Mouse (Mus musculus) myocyte (in vitro differentiated cells): ENCODE measurements around the gene Rabl6. TPM values are rescaled to one million over a fixed set of nuclear protein-coding genes. Genes with fewer than 3 reads are reported as not detected.

Experiments
- H3K27me3 ChIP-seq: one replicate; pipeline ENCODE4 v1.6.1; 2011; ENCODE audit not compliant: control insufficient read depth, insufficient read depth, insufficient read length
- H3K36me3 ChIP-seq: one replicate; pipeline ENCODE4 v1.6.1; 2011; ENCODE audit not compliant: control insufficient read depth, insufficient read depth
- H3K4me2 ChIP-seq: one replicate; pipeline ENCODE4 v1.6.1; 2011; ENCODE audit warnings: low read depth, control low read depth
- H3K4me3 ChIP-seq: one replicate; pipeline ENCODE4 v1.5.1; 2011; ENCODE audit warnings: mild to moderate bottlenecking, control low read depth, moderate library complexity
- H3K79me2 ChIP-seq: one replicate; pipeline ENCODE4 v1.6.1; 2011; ENCODE audit not compliant: control insufficient read depth, insufficient read depth
- H3ac ChIP-seq: one replicate; pipeline ENCODE4 v1.6.1; 2011; ENCODE audit not compliant: control insufficient read depth, insufficient read length
- CEBPB ChIP-seq: IDR thresholded peaks from 2 replicates; pipeline ENCODE4 v1.6.1; 2011; ENCODE audit warnings: mild to moderate bottlenecking, moderate library complexity; ENCODE audit not compliant: poor library complexity, insufficient read depth, severe bottlenecking
- E2F4 ChIP-seq: IDR thresholded peaks from one replicate; pipeline ENCODE4 v1.6.1; 2011; ENCODE audit warnings: mild to moderate bottlenecking, control low read depth, moderate library complexity; ENCODE audit not compliant: insufficient read depth
- MAX ChIP-seq: IDR thresholded peaks from one replicate; pipeline ENCODE4 v1.6.1; 2011; ENCODE audit warnings: low read depth, mild to moderate bottlenecking, control low read depth
- MYOD1 ChIP-seq, 3 experiments: IDR thresholded peaks; one replicate each; pipeline ENCODE4 v1.6.1; 2011; ENCODE audit warnings: control low read depth in 2 of 3, low read depth in 2 of 3, mild to moderate bottlenecking in 2 of 3, moderate library complexity in 1 of 3; ENCODE audit not compliant: insufficient read length in 2 of 3, control insufficient read depth in 1 of 3
- MYOG ChIP-seq, 3 experiments: IDR thresholded peaks; one replicate each; pipeline ENCODE4 v1.6.1; 2011; ENCODE audit warnings: control low read depth in 2 of 3, low read depth in 2 of 3, mild to moderate bottlenecking in 2 of 3; ENCODE audit not compliant: insufficient read length in 2 of 3, control insufficient read depth in 1 of 3, insufficient read depth in 1 of 3
- POLR2A ChIP-seq: IDR thresholded peaks from one replicate; pipeline ENCODE4 v1.6.1; 2011; ENCODE audit warnings: low read depth, mild to moderate bottlenecking, control low read depth, moderate library complexity; ENCODE audit not compliant: insufficient read length
- POLR2AphosphoS2 ChIP-seq: IDR thresholded peaks from one replicate; pipeline ENCODE4 v1.6.1; 2011; ENCODE audit warnings: low read depth, control low read depth; ENCODE audit not compliant: insufficient read length
- REST ChIP-seq: IDR thresholded peaks from one replicate; pipeline ENCODE4 v1.6.1; 2011; ENCODE audit warnings: mild to moderate bottlenecking, control low read depth, moderate library complexity; ENCODE audit not compliant: insufficient read depth, insufficient read length
- SRF ChIP-seq: IDR thresholded peaks from one replicate; pipeline ENCODE4 v1.6.1; 2011; ENCODE audit warnings: low read depth; ENCODE audit not compliant: control insufficient read depth, insufficient read length
- TCF12 ChIP-seq: IDR thresholded peaks from one replicate; pipeline ENCODE4 v1.6.1; 2011; ENCODE audit warnings: mild to moderate bottlenecking, control low read depth; ENCODE audit not compliant: poor library complexity, insufficient read depth, severe bottlenecking
- TCF3 ChIP-seq: IDR thresholded peaks from one replicate; pipeline ENCODE4 v1.6.1; 2011; ENCODE audit warnings: low read depth, control low read depth; ENCODE audit not compliant: insufficient read length
- USF1 ChIP-seq: IDR thresholded peaks from one replicate; pipeline ENCODE4 v1.6.1; 2011; ENCODE audit warnings: low read depth, mild to moderate bottlenecking, control low read depth, moderate library complexity
- polyA plus RNA-seq: library from polyadenylated mRNA; unstranded; fragments of >200 nt; fragmentation: generic; extraction: Trizol; gene quantifications from one replicate; pipeline ENCODE4 v1.2.1, GENCODE M21; 2012; ENCODE audit warnings: missing spikeins

The Rabl6 gene
- polyA plus RNA-seq, 1 experiment = 76.5 TPM

DNA sequence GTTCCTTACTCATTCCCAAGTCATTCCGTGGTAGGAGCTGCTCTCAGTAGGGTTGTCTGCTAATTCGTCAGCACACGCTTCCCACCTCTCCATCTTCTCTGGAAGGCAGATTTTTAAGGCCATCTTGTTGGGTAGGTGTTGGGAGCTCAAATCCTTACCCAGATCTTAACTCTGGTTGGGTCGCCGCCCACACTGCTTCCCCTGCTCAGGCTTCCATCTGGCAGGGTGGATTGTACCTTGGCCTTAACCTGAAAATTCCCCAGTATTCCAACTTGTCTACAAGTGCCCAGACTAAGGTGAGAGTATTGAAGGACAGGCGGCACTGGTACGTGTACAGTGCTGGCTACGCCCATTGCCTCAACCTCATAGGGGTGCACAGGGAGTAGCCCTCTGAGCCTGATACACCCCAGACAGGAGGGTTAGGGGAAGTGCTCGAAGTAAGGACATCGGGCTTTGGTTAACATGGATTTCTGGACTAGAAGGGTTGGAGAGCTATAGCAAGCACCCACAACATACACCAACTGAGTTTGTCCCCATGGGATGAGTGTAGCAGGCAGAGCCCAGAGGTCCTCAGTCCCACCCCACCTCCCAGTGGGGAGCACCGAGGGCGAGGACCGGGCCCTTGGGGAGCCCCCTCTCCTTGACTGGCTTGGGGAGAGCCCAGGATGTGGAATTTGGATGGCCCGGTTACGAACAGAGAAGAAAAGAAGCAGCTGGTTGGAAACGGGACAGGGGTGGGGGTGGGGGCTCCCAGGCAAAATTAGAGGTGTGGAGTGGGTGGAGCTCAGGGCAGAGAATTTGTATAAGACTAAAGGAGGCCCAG is 32.1 kb downstream of the Rabl6 start:
- peak overlapping the region; percentile 92 for H3K4me2 ChIP-seq
- no peaks in the 10 kb centered on the region for H3K36me3 ChIP-seq
- no peaks in the 10 kb centered on the region for H3K27me3 ChIP-seq
- peak overlapping the region; percentile 68 for H3K4me3 ChIP-seq
- no peak overlapping the region for H3ac ChIP-seq
- peaks cover 5% of the 10 kb centered on the region for H3K79me2 ChIP-seq
- TF ChIP-seq POLR2A (no peak), MAX (no peak), USF1 (no peak)

DNA sequence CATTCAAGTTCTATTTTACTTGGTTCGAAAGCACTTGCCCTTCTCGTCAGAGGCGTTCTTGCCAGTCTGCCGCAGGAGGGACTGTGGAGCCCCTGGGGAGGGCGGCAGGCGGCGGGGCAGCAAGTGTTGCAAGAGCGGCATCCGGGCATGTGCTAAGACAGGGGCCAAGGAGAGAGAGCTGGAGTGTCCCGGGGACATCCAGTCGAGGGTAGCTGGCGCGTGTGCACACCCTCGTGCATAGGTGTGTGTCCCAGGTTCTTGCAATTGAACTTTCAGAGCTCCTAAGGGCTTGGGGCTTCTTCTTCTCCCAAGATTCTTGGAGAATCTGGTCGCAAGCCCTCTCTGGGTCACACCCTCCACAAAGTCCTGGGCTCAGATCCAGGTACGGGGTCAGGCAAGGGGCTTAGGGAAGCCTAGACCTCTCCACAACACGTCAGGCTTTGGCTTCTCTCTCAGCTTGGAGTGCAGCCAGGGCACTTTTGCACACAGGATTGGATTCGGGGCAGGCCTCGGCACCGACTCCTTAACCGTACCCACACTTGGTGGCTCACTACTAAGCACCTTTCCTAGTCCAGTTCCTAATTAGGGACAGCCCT is 32.8 kb downstream of the Rabl6 start:
- TF ChIP-seq POLR2A (peak; percentile 24), TCF12 (no peak)
- H3K4me3 ChIP-seq = peak overlapping the region; percentile 68
- peak overlapping the region; percentile 92 for H3K4me2 ChIP-seq
- no peaks in the 10 kb centered on the region for H3K27me3 ChIP-seq
- H3K79me2 ChIP-seq = peaks cover 5% of the 10 kb centered on the region
- H3K36me3 ChIP-seq = no peaks in the 10 kb centered on the region
- peak overlapping the region; percentile 52 for H3ac ChIP-seq

DNA sequence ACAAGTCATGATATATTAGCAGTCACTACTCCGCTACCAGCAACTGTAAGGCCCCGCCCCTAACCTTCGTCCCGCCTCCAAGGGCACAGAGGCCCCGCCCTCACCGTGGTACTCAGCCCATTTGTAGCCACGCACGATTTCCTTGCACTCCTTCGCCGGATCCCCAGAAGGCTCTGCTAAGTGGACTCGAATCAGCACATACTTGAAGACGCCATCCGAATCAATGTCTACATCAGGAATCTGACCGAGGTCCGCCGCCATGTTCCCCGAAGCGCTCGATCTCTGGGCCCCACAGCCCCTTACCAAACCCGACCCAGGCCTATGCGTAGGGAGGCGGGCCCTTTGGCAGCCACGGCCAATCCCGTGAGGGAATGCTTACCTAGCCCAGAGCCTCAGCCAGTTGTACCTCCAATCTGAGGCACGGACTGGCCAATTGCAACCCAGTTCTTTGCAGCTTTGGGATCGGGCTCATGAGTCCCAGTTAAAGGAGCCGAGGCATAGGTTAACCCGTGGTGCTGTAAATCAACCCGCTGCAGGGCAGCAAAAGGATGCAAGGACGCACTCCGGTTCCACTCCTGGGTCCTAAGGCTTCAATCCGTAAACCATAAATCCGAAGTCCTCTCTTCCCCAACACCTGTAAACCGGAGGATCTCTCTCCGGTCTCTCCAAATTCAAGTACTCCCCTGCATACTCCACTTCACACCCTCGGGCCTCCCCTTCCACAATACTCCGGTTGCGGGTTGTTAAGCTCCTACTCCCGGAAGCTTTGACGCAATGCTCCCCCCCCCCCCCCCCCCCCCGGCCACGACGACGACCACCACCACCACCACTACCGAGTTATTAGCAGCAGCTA is 33.5 kb downstream of the Rabl6 start, which contains the start of the genes Mamdc4 and Phpt1:
Gene Mamdc4, minus strand, starts transcription at position 267 of the 853 bp plus-strand sequence.
Gene Phpt1, minus strand, starts transcription at position 646 of the 853 bp plus-strand sequence.
- peak within 1 kb of the TSS; percentile 52 for H3ac ChIP-seq
- peak within 1 kb of the TSS; percentile 68 for H3K4me3 ChIP-seq
- H3K79me2 ChIP-seq = peaks cover 5% of the 10 kb centered on the region
- TF ChIP-seq POLR2A (peak; percentile 60), MYOD1 (IDR thresholded peaks at IDR 0.05; ENCODE audit: control insufficient read depth in 1 of 3, insufficient read length in 2 of 3, low read depth in 2 of 3) (no peak), POLR2AphosphoS2 (peak; percentile 77), USF1 (no peak), TCF3 (no peak), CEBPB (no peak)
- H3K4me2 ChIP-seq = peak within 1 kb of the TSS; percentile 92
- no peaks in the 10 kb centered on the region for H3K36me3 ChIP-seq
- H3K27me3 ChIP-seq = no peaks in the 10 kb centered on the region

DNA sequence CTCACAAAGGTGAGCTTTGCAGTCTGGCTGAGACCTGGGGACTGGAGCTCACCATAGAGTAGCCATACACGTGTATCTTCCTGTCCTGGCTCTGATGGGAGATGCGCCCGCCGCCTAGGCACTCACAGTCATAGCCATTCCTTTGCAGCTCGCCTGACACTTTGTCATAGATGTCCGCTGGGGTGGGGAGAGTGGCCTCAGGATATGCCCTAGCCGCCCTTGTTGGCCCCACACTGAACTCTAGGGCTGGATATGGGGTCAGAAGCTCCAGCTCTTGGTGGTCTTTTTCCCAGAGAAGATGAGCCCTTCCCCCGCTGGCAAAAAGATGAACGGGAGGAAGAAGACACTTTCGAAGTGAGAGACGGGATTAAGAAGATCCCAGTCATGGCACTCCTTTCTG is 34.2 kb downstream of the Rabl6 start:
- H3K4me2 ChIP-seq = peak overlapping the region; percentile 92
- H3K27me3 ChIP-seq = no peaks in the 10 kb centered on the region
- no peaks in the 10 kb centered on the region for H3K36me3 ChIP-seq
- H3ac ChIP-seq = peak overlapping the region; percentile 52
- H3K4me3 ChIP-seq = peak overlapping the region; percentile 68
- H3K79me2 ChIP-seq = peaks cover 5% of the 10 kb centered on the region
- TF ChIP-seq POLR2A (no peak), REST (no peak), SRF (no peak), MYOD1 (IDR thresholded peaks at IDR 0.05; ENCODE audit: control insufficient read depth in 1 of 3, insufficient read length in 2 of 3, low read depth in 2 of 3) (no peak), MAX (no peak)

DNA sequence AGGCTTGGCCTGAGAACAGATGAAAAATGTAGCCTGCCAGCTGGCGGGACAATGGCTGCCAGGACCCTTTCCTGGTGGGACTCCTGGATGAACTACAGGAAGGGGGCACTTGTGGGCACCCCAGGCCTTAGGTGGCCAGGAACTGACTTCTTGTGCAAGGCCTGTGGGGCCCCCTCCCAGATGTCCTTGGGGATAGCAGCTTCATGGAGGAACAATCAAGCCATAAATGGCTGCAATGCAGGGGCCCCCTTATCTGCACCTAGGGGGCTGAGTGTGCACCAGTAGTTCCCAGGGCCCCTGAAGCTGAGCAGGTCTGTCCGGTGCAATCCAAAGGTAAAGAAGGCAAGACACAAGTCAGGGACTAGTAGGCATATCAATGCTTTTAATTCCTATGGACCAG is 35.3 kb downstream of the Rabl6 start:
- H3K27me3 ChIP-seq = no peaks in the 10 kb centered on the region
- no peaks in the 10 kb centered on the region for H3K36me3 ChIP-seq
- peak overlapping the region; percentile 68 for H3K4me3 ChIP-seq
- H3K79me2 ChIP-seq = peaks cover 5% of the 10 kb centered on the region
- TF ChIP-seq POLR2A (no peak), TCF12 (no peak), MYOD1 (IDR thresholded peaks at IDR 0.05; ENCODE audit: control insufficient read depth in 1 of 3, insufficient read length in 2 of 3, low read depth in 2 of 3) (no peak), POLR2AphosphoS2 (no peak), CEBPB (no peak), REST (no peak), USF1 (no peak), TCF3 (no peak), SRF (no peak), E2F4 (no peak), MAX (no peak), MYOG (IDR thresholded peaks at IDR 0.05; ENCODE audit: control insufficient read depth in 1 of 3, insufficient read depth in 1 of 3, insufficient read length in 2 of 3, low read depth in 2 of 3) (no peak)
- H3K4me2 ChIP-seq = no peak overlapping the region
- H3ac ChIP-seq = no peak overlapping the region
